ENCODE assay signal across 10 mouse cellular contexts in genomic region chr17:49182485-49182884, GRCm38 (mm10).
DNase-seq lines count a peak whose midpoint lies in the region; ATAC-seq and TF ChIP-seq lines count a peak whose summit lies in the region.
"Had no signal": no experiment of that assay in that cellular context is flagged by ENCODE, and none has a peak within 500 bp of the region (broad histone marks: within the 10 kb centered on the region; RNA-seq: fewer than 3 reads in every experiment).

No protein-coding gene starts in this region.

- H3K4me1 ChIP-seq in forebrain, embryonic 11.5 days (replicated peaks; ENCODE audit: control insufficient read depth, insufficient read depth, low read length) = no peaks in the 10 kb centered on the region
- H3K4me1 ChIP-seq in forebrain, embryonic 13.5 days = peaks cover 27% of the 10 kb centered on the region
- peaks cover 8% of the 10 kb centered on the region for H3K4me1 ChIP-seq in cortical plate, adult 2 months (ENCODE audit: control insufficient read depth, insufficient read depth, low read length)
- H3K4me1 ChIP-seq in kidney, adult 2 months (ENCODE audit: control insufficient read depth, insufficient read depth, low read length) = no peaks in the 10 kb centered on the region
- peaks cover 12% of the 10 kb centered on the region; the same call in 1 of the 2 replicates for H3K4me1 ChIP-seq in midbrain, embryonic 12.5 days
- H3K4me1 ChIP-seq: megakaryocyte, embryonic 14.5 days had no signal

- no peak overlapping the region for H3K9ac ChIP-seq in forebrain, embryonic 11.5 days (ENCODE audit: low read length)
- H3K9ac ChIP-seq in forebrain, embryonic 13.5 days = no peak overlapping the region
- no peak overlapping the region for H3K9ac ChIP-seq in midbrain, embryonic 12.5 days (replicated peaks)

- H3K27ac ChIP-seq in forebrain, embryonic 11.5 days (ENCODE audit: low read depth, low read length) = no peak overlapping the region
- H3K27ac ChIP-seq in forebrain, embryonic 13.5 days = no peak overlapping the region
- no peak overlapping the region for H3K27ac ChIP-seq in cortical plate, adult 2 months (ENCODE audit: insufficient read depth, low read length)
- no peak overlapping the region for H3K27ac ChIP-seq in kidney, adult 2 months (ENCODE audit: insufficient read depth, low read depth, low read length)
- H3K27ac ChIP-seq in midbrain, embryonic 12.5 days (replicated peaks) = no peak overlapping the region

- peak; percentile 74 for DNase-seq in forebrain, embryonic 11.5 days (ENCODE audit: low spot score)
- peak; percentile 41 for DNase-seq in ovary, postnatal 36 days (ENCODE audit: low spot score)
- DNase-seq in ovary, postnatal 10 days (ENCODE audit: low spot score) = no peak
- DNase-seq in kidney, adult 2 months = peak; percentile 55
- DNase-seq in MN1 (ENCODE audit: low spot score) = no peak

- no peak for TF ChIP-seq POLR2A in cortical plate, adult 2 months (IDR thresholded peaks at IDR 0.05; ENCODE audit: extremely low read depth, insufficient read depth, low read length)
- TF ChIP-seq POLR2A in kidney, adult 2 months (IDR thresholded peaks at IDR 0.05; ENCODE audit: low read depth, low read length) = no peak

- no peak for ATAC-seq in forebrain, embryonic 11.5 days (replicated peaks; ENCODE audit: low FRiP score)
- no peak for ATAC-seq in forebrain, embryonic 13.5 days
- 0 out of 2 replicates have a peak, but pooled peaks have one; percentile 20 for ATAC-seq in midbrain, embryonic 12.5 days (ENCODE audit: low FRiP score, low read depth)

- H3K27me3 ChIP-seq in forebrain, embryonic 11.5 days (ENCODE audit: control insufficient read depth, insufficient read depth, low read length) = no peaks in the 10 kb centered on the region
- H3K27me3 ChIP-seq in forebrain, embryonic 13.5 days = no peaks in the 10 kb centered on the region
- no peaks in the 10 kb centered on the region for H3K27me3 ChIP-seq in kidney, adult 2 months (replicated peaks; ENCODE audit: control insufficient read depth, insufficient read depth, low read length)
- H3K27me3 ChIP-seq in midbrain, embryonic 12.5 days = no peaks in the 10 kb centered on the region; the same call in 1 of the 2 replicates
- H3K27me3 ChIP-seq: CH12.LX; megakaryocyte, embryonic 14.5 days had no signal

- H3K4me2 ChIP-seq in forebrain, embryonic 11.5 days (ENCODE audit: low read depth, low read length, severe bottlenecking) = no peak overlapping the region
- no peak overlapping the region for H3K4me2 ChIP-seq in forebrain, embryonic 13.5 days
- H3K4me2 ChIP-seq in midbrain, embryonic 12.5 days (replicated peaks) = no peak overlapping the region

- no peaks in the 10 kb centered on the region for H3K36me3 ChIP-seq in forebrain, embryonic 11.5 days (ENCODE audit: control insufficient read depth, insufficient read depth, low read length)
- H3K36me3 ChIP-seq in forebrain, embryonic 13.5 days (ENCODE audit: poor library complexity, severe bottlenecking) = no peaks in the 10 kb centered on the region
- H3K36me3 ChIP-seq in kidney, adult 2 months (ENCODE audit: control insufficient read depth, insufficient read depth, low read length) = no peaks in the 10 kb centered on the region
- no peaks in the 10 kb centered on the region for H3K36me3 ChIP-seq in midbrain, embryonic 12.5 days

- 10% methylated on average over 4 of the region's 4 CpGs for WGBS in forebrain, embryonic 11.5 days
- 7% methylated on average over 4 of the region's 4 CpGs for WGBS in forebrain, embryonic 13.5 days
- WGBS in kidney, adult 2 months = 10% methylated on average over 4 of the region's 4 CpGs
- WGBS in midbrain, embryonic 12.5 days = 12% methylated on average over 4 of the region's 4 CpGs

- TF ChIP-seq CTCF in cortical plate, adult 2 months (IDR thresholded peaks at IDR 0.05; ENCODE audit: extremely low read depth, insufficient read depth, low read length) = peak; percentile 78
- TF ChIP-seq CTCF in kidney, adult 2 months (conservative IDR thresholded peaks at IDR 0.05; ENCODE audit: insufficient read depth, insufficient read length, low read depth, low read length) = peak; percentile 85

- H3K9me3 ChIP-seq in forebrain, embryonic 11.5 days (ENCODE audit: control insufficient read depth, low read length) = no peaks in the 10 kb centered on the region
- no peaks in the 10 kb centered on the region for H3K9me3 ChIP-seq in forebrain, embryonic 13.5 days (replicated peaks)
- H3K9me3 ChIP-seq in midbrain, embryonic 12.5 days = no peaks in the 10 kb centered on the region

- H3K4me3 ChIP-seq in forebrain, embryonic 11.5 days (ENCODE audit: low read depth, low read length) = no peak overlapping the region
- no peak overlapping the region for H3K4me3 ChIP-seq in forebrain, embryonic 13.5 days
- no peak overlapping the region for H3K4me3 ChIP-seq in cortical plate, adult 2 months (ENCODE audit: insufficient read depth, low read length)
- no peak overlapping the region for H3K4me3 ChIP-seq in kidney, adult 2 months (ENCODE audit: insufficient read depth, low read depth, low read length)
- H3K4me3 ChIP-seq in midbrain, embryonic 12.5 days = no peak overlapping the region
- H3K4me3 ChIP-seq: megakaryocyte, embryonic 14.5 days had no signal

Comparison
In these comparisons a context has a peak if more than half of its experiments do, and no peak if none do; other contexts are left out.
1. DNase-seq: peak in forebrain, embryonic 11.5 days (single experiment), ovary, postnatal 36 days (single experiment) and kidney, adult 2 months (single experiment); none in ovary, postnatal 10 days (single experiment) and MN1 (single experiment).